Mouse (Mus musculus) frontal cortex, adult 2 months (tissue): ENCODE data around the gene Ddx50. TPM values are rescaled to one million over a fixed set of nuclear protein-coding genes. Genes with fewer than 3 reads are reported as not detected.
"Not testable (repeated sequence)": the region's sequence is repeated elsewhere in the genome, so short reads cannot be mapped to it uniquely, and the experiment has no call there.

Experiments used
- DNase-seq, 2 experiments: peaks; one replicate each; pipeline ENCODE4 v3.0.0; 2022; ENCODE audit warnings: low spot score in 1 of 2; ENCODE audit errors: extremely low spot score in 1 of 2
- polyA plus RNA-seq: library from polyadenylated mRNA; depleted of rRNA; stranded (reverse); fragments of >200 nt; gene quantifications from 2 replicates; pipeline ENCODE4 v1.2.3, GENCODE M21; 2012

The Ddx50 gene
- polyA plus RNA-seq, 1 experiment, result 95.5 TPM

- DNase-seq, result peak; percentile 67 to 92
Measured at GRCm38 (mm10) chr10:62602177-62603040, 48.6 kb downstream of the Ddx50 start, which contains the start of gene Ddx21. Gene Ddx21 (minus strand): TSS chr10:62602281.

- no peak for DNase-seq
Measured at GRCm38 (mm10) chr10:62601833-62602176, 49.2 kb downstream of the Ddx50 start.

- DNase-seq, result no peak
Measured at GRCm38 (mm10) chr10:62601053-62601791, 49.8 kb downstream of the Ddx50 start.

- DNase-seq, result no peak
Measured at GRCm38 (mm10) chr10:62600056-62600455, 51.0 kb downstream of the Ddx50 start.

DNA sequence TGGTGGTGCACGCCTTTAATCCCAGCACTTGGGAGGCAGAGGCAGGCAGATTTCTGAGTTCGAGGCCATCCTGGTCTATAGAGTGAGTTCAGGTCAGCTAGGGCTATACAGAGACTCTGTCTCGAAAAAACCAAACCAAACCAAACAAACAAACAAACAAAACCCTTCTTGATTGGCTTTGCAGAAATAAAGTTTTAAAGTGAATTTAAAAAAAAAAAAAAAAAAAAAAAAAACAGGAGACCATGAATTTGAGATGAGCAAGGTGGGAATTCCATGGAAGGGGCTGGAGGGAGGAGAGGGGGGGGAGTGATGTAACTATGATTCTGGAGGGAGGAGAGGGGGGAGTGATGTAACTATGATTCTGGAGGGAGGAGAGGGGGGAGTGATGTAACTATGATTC is 51.7 kb downstream of the Ddx50 start:
- DNase-seq, result not testable (repeated sequence)

- DNase-seq, result no peak
Measured at GRCm38 (mm10) chr10:62592496-62592895, 58.5 kb downstream of the Ddx50 start.

GRCm38 (mm10) chr10:62590200-62590599 is 60.8 kb downstream of the Ddx50 start:
- DNase-seq, result peak; percentile 91 to 97

- DNase-seq, result no peak
Measured at GRCm38 (mm10) chr10:62588616-62589015, 62.4 kb downstream of the Ddx50 start.

DNA sequence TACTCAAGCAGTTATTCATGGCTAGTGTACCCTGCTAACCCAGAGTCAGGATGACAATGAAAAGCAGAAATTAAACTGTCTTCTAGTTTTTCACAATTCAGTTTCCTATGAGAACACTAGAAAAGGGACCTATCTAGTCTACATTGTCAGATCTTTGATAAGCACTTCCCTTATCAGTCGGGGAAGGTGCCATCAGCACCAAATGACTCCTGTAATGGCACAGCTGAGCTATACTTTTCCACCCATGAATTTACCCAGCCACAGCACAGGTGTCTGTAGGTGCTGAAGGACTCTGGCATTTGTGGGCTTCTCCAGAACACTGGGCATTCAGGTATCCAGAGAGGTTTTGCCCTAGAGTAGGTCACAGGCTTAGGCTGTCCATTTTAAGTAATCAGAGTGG is 67.8 kb downstream of the Ddx50 start:
- no peak for DNase-seq

DNA sequence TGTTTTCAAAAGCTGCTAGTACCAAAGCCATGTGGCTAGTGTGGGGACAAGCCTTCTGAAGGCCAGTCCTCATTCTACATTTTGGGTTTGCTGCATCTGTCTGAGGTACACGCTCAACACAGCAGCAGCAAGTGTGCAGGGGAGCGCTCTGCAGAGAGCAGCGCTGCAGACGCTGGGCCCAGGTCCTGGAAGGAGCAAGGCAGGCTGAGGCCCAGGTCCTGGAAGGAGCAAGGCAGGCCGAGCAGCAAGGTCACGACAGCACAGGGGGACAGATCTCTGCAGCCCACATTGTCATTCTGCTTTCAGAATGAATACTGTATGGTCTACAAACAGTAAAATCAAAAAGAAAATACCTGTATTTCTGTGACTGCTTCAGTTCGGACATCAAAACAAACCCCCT is 68.3 kb downstream of the Ddx50 start:
- no peak for DNase-seq

- no peak for DNase-seq
Measured at GRCm38 (mm10) chr10:62582263-62582662, 68.8 kb downstream of the Ddx50 start.

DNA sequence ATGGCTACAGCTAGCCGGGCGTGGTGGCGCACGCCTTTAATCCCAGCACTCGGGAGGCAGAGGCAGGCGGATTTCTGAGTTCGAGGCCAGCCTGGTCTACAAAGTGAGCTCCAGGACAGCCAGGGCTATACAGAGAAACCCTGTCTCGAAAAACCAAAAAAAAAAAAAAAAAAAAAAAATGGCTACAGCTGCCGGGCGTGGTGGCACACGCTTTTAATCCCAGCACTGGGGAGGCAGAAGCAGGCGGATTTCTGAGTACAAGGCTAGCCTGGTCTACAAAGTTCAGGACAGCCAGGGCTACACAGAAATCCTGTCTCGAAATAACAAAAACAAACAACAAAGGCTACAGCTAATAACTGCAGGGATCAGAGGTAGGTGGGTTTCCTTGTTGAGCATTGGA is 71.9 kb downstream of the Ddx50 start:
- not testable (repeated sequence) for DNase-seq

GRCm38 (mm10) chr10:62578338-62579100 is 72.5 kb downstream of the Ddx50 start, which contains the start of gene Kif1bp:
Gene Kif1bp (minus strand): TSS chr10:62578457.
- DNase-seq, result peak; percentile 99

DNA sequence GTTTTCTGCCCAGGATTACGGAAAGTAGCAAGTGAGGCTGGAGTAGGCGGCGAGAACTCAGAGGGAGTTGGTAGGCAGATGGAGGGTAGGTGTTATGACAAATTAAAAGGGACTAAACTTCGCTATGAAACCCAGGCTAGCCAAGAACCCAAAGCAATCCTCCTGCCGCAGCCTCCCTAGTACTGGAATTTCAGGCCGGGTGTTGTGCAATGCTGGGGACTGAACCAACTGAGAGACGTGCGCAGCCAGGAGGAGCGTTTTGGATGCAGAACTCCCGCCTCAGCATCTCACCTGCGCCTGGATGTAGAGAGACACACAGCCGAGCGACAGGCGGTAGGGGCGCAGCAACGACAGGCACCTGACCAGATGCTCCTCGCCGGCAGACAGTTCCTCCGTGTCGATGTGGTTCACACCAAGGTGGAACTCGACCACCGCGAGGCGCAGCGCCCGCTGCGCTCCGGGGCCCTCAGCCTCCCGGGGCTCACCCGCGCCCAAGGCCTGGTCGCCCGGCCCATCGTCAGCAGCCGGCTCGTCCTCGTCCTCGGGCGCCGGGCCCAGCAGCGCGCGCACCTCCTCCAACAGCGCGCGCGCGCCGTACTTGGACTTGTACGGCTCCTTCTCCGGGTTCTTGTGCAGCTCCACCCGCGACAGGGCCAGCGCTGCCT is 73.2 kb downstream of the Ddx50 start:
- DNase-seq, result peak; percentile 24 to 61

GRCm38 (mm10) chr10:62575001-62575400 is 76.0 kb downstream of the Ddx50 start:
- DNase-seq, result no peak

DNA sequence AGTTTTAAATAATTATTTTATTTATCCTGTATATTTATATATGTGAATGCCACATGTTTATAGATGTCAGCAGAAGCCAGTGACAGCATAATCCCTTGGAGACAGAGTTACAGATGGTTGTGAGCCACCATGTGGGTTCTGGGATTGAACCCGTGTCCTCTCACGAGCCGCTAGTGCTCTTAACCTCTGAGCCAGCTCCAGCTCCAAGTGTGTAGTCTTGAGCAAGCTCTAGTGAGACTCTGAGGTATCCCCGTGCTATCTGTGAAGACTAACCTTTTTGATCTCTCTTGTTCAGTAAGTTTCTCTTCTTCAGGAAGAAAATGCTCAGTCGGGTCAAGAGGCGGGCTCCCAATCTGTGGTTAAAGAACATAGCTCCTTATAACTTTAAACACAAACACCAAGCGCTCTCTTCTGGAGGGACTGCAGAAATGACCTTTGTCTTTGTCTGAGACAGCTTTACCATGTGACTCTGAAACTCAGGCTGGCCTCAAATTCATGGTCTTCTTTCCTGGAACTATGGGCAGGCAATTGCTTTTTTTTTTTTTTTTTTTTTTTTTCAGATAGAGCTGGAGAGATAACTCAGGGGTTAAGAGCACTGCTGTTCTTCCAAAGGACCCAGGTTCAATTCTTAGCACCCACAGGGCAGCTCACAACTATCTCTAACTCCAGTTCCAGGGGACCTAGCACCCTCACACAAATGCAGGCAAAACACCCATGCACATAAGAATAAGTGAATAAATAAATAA is 80.7 kb downstream of the Ddx50 start:
- no peak for DNase-seq

- no peak for DNase-seq
Measured at GRCm38 (mm10) chr10:62568861-62569260, 82.2 kb downstream of the Ddx50 start.
